Mouse (Mus musculus) hindbrain, embryonic 16.5 days (tissue): ENCODE results near the gene Afdn. TPM values are rescaled to one million over a fixed set of nuclear protein-coding genes. Genes with fewer than 3 reads are reported as not detected.

ENCODE experiments used
- ATAC-seq: fragments of 200-750 bp; cut with Nextera tagmentation; 2 replicates; pipeline ENCODE4 v1.8.0; 2017; ENCODE audit warnings: moderate TSS enrichment, moderate library complexity
- H3K27ac ChIP-seq: fragments of 300-500 bp; sonication (generic); 2 replicates; pipeline ENCODE4 v1.5.1; 2014; ENCODE audit warnings: low read depth, mild to moderate bottlenecking, control low read depth, low read length, moderate library complexity
- H3K27me3 ChIP-seq: fragments of 300-500 bp; sonication (generic); replicated peaks from 2 replicates; pipeline ENCODE4 v1.6.1; 2014; ENCODE audit warnings: low read length; ENCODE audit not compliant: control insufficient read depth, insufficient read depth
- H3K36me3 ChIP-seq: fragments of 300-500 bp; sonication (generic); 2 replicates; pipeline ENCODE4 v1.6.1; 2014; ENCODE audit warnings: mild to moderate bottlenecking, low read length, moderate library complexity, mixed read lengths; ENCODE audit not compliant: control insufficient read depth, insufficient read depth
- H3K4me1 ChIP-seq: fragments of 300-500 bp; sonication (generic); 2 replicates; pipeline ENCODE4 v1.6.1; 2014; ENCODE audit warnings: low read depth, low read length; ENCODE audit not compliant: control insufficient read depth, insufficient read depth
- H3K4me2 ChIP-seq: fragments of 300-500 bp; sonication (generic); 2 replicates; pipeline ENCODE4 v1.6.1; 2014; ENCODE audit warnings: mild to moderate bottlenecking, low read length, control low read depth, moderate library complexity
- H3K4me3 ChIP-seq: fragments of 300-500 bp; sonication (generic); 2 replicates; pipeline ENCODE4 v1.5.1; 2014; ENCODE audit warnings: mild to moderate bottlenecking, low read length, control low read depth, moderate library complexity
- H3K9ac ChIP-seq: fragments of 300-500 bp; sonication (generic); 2 replicates; pipeline ENCODE4 v1.6.1; 2014; ENCODE audit warnings: low read depth, mild to moderate bottlenecking, control low read depth, low read length, moderate library complexity
- H3K9me3 ChIP-seq: fragments of 300-500 bp; sonication (generic); 2 replicates; pipeline ENCODE4 v1.6.1; 2014; ENCODE audit warnings: mild to moderate bottlenecking, low read length, moderate library complexity; ENCODE audit not compliant: control insufficient read depth
- WGBS: fragments of 180-500 bp; shearing (Covaris S2); extraction: QIAGEN DNeasy Blood & Tissue Kit; methylation state at CpG from one replicate; pipeline ENCODE4 v1.1.7; 2014; 5-methylcytosine and 5-hydroxymethylcytosine counted together
- polyA plus RNA-seq: library from polyadenylated mRNA; unstranded; fragments of >200 nt; fragmentation: Nextera tagmentation; extraction: Ambion mirVana; gene quantifications from 2 replicates; pipeline ENCODE4 v1.2.1, GENCODE M21; 2015

Gene Afdn
- polyA plus RNA-seq, 1 experiment from 2014 or later = 78.5 TPM

DNA sequence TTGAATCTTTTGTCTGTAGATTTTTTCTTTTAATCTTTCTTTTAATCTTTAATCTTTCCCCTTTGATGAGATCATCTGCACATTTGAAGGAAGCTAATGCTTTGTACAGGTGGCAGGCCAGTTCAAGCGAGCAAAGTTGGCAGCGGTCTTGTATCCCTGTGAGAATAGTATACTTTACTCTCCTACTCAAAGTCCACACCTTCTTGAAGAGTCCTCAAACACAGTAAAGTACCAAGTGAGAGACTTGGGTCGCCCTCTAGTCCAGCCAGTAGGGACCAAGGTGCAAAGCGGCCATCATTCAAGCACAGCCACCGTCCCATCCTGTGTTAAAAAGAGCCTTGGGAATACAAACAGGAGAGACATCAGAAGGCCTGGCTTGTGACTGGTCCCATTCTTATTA lies 25.3 kb upstream of the Afdn start:
- H3K27me3 ChIP-seq = no peaks in the 10 kb centered on the region
- ATAC-seq = no peak
- WGBS = 89% methylated on average over 5 of the region's 5 CpGs
- no peak overlapping the region for H3K27ac ChIP-seq
- H3K4me3 ChIP-seq = no peak overlapping the region
- peaks cover 3% of the 10 kb centered on the region; the same call in 1 of the 2 replicates for H3K4me1 ChIP-seq
- no peaks in the 10 kb centered on the region for H3K9me3 ChIP-seq
- no peak overlapping the region for H3K4me2 ChIP-seq
- no peaks in the 10 kb centered on the region for H3K36me3 ChIP-seq
- H3K9ac ChIP-seq = no peak overlapping the region

DNA sequence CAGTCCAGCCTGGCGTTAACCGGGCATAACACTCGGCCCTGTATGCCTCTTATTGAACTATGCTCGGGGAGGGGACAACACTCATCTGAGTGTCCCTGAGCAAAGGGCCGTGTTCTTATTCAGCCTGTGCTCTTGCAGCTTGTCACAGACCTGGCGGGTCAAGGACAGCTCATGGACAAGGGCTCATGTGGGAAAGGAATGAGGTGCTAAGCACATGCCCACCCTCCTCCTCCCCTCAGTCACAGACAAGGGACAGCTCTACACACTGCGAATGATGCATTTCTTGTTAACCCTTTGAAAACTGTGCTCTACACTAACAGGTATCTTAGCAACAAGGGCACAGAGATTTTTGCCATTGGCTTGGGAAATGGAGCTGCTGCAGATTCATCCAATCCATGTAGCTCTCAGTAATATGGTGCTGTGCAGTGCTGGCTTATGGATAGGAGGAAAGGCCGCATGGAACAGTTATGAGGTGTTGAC lies 24.5 kb upstream of the Afdn start:
- ATAC-seq = peak; percentile 60; the same call in 1 of the 2 replicates

DNA sequence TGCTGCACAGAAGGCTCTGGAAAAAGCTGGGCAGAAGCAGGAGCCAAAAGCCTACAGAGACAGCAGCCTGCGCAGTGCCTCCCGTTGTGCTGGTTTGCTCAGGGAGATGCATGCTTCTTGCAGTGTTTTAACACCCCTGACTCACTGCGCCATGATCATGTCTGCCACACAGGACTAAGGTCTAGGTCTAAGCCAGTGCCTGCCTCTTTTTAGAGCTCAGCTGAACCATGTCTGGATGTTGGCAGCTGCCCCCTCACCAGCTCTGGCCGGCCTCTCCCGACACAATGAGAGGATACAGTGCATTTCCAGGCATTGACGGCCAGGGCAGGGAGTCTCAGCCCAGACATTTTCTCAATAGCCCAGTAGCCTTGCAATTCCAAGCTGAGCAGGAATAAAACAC lies 23.0 kb upstream of the Afdn start:
- Histone ChIP-seq H3K27me3 (no peaks in the 10 kb centered on the region), H3K4me3 (no peak overlapping the region), H3K9me3 (no peaks in the 10 kb centered on the region), H3K4me1 (peaks cover 3% of the 10 kb centered on the region), H3K9ac (no peak overlapping the region), H3K27ac (peak overlapping the region; percentile 14; the same call in 1 of the 2 replicates), H3K4me2 (no peak overlapping the region), H3K36me3 (no peaks in the 10 kb centered on the region)
- ATAC-seq = peak; percentile 35; the same call in 1 of the 2 replicates
- 53% methylated on average over 6 of the region's 6 CpGs for WGBS

More for the DNA sequence above, 24.5 kb upstream of the Afdn start:
- Histone ChIP-seq H3K27me3 (no peaks in the 10 kb centered on the region), H3K9me3 (no peaks in the 10 kb centered on the region), H3K9ac (no peak overlapping the region), H3K4me1 (peaks cover 3% of the 10 kb centered on the region; the same call in 1 of the 2 replicates), H3K4me2 (no peak overlapping the region), H3K27ac (no peak overlapping the region), H3K4me3 (no peak overlapping the region), H3K36me3 (no peaks in the 10 kb centered on the region)
- WGBS = 75% methylated on average over 8 of the region's 8 CpGs

DNA sequence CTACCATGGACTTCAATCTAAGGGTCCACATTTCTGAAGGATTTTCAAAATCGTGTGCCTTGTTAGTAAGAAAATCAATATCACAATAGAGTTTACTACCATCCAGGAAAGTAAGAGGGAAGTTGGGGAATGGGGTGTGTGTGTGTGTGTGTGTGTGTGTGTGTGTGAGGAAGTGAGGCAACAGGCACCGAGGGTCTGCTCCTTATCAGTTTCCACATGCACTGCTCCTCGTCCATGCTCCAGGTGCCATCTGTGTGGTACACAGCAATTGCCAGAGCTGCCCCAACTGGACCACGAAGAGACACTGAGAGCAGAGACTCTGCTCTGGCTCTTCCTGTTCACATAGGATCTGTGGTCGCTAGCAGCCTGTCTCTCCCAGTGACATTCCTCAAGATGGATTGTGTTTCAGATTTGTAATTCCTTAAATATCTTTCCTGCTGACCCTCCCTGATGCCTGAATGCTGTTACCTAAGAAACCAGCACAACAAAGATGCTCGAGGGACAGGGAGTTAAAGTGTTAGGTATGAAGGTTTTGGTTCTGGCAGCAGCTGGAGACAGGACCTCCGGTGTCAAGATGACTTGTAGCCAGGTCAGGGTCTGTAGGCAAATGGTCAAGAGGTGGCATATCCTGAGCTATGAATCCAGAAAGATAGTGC lies 22.1 kb upstream of the Afdn start:
- no peak for ATAC-seq
- peaks cover 3% of the 10 kb centered on the region for H3K4me1 ChIP-seq
- H3K4me2 ChIP-seq = no peak overlapping the region
- WGBS = 75% methylated on average over 7 of the region's 7 CpGs
- no peak overlapping the region for H3K27ac ChIP-seq
- H3K9ac ChIP-seq = no peak overlapping the region
- no peak overlapping the region for H3K4me3 ChIP-seq
- H3K27me3 ChIP-seq = no peaks in the 10 kb centered on the region
- H3K9me3 ChIP-seq = no peaks in the 10 kb centered on the region
- no peaks in the 10 kb centered on the region for H3K36me3 ChIP-seq

DNA sequence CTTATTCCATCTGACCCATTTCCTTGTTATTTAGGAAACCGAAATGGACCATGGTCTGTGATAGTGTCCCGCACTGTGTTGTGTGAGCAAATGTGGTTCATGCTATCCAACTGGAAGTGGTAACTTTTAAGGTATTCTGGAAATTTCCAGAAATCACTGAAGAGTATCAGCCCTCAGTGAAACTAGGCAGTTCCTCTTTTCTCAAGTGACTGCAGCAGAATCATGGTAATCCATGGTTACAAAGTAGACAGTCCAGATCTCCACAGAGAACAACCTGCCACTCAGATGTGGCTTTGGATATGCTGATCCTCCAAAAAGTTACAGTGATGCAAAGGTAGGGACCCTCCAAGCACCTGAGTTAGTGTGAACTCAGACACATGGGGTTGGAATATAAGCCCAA lies 21.4 kb upstream of the Afdn start:
- no peak overlapping the region for H3K4me2 ChIP-seq
- peaks cover 3% of the 10 kb centered on the region for H3K4me1 ChIP-seq
- no peak for ATAC-seq
- no peaks in the 10 kb centered on the region for H3K9me3 ChIP-seq
- H3K36me3 ChIP-seq = no peaks in the 10 kb centered on the region
- no peak overlapping the region for H3K27ac ChIP-seq
- no peak overlapping the region for H3K4me3 ChIP-seq
- H3K27me3 ChIP-seq = no peaks in the 10 kb centered on the region
- no peak overlapping the region for H3K9ac ChIP-seq
- WGBS = 93% methylated on average over 2 of the region's 2 CpGs

DNA sequence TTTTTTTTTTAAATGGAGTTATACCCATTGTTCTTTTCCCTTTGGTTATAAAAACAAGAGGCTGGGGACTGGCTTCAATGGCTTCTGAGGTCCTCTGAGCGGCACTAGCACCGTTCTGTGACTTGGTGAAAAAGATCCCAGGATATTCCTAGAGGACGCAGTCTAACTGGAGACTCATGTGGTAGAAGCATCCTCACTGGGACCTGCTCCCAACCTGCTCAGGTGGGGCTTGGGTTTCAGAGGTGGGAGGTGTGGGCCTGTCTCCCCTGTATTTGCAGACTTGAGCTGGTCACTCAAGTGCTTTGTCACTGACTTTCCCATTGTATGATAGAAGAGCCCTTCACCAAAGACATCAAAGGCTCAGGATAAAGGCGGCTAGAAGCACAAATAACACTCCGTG lies 20.4 kb upstream of the Afdn start:
- Histone ChIP-seq H3K36me3 (no peaks in the 10 kb centered on the region), H3K4me3 (no peak overlapping the region), H3K9me3 (no peaks in the 10 kb centered on the region), H3K4me1 (peaks cover 8% of the 10 kb centered on the region), H3K9ac (no peak overlapping the region), H3K27ac (no peak overlapping the region), H3K27me3 (no peaks in the 10 kb centered on the region), H3K4me2 (no peak overlapping the region)
- ATAC-seq = no peak
- WGBS = 75% methylated on average over 5 of the region's 5 CpGs

DNA sequence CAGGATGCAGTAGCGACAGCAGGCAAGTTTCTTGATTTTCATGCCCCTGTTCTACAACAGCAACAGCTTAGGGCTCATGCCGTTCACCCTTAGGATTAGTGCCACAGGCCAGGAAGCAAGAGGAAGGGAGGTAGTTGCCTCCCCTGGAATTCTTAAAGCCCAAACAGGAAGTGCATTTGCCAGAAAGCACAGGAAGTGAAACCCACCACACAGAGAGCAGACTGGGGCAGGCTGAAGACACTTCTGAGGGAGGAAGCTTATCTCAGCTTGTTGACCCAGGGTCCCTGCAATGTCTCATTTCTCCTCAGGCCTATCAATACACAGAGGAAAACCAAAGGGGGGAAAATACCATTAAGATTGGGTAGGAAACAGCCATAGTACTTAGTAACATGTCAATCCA lies 19.5 kb upstream of the Afdn start:
- Histone ChIP-seq H3K9me3 (no peaks in the 10 kb centered on the region), H3K4me2 (no peak overlapping the region), H3K36me3 (no peaks in the 10 kb centered on the region), H3K27ac (no peak overlapping the region), H3K9ac (no peak overlapping the region), H3K4me3 (no peak overlapping the region), H3K27me3 (no peaks in the 10 kb centered on the region), H3K4me1 (peaks cover 8% of the 10 kb centered on the region)
- no peak for ATAC-seq
- 52% methylated on average over 2 of the region's 2 CpGs for WGBS

DNA sequence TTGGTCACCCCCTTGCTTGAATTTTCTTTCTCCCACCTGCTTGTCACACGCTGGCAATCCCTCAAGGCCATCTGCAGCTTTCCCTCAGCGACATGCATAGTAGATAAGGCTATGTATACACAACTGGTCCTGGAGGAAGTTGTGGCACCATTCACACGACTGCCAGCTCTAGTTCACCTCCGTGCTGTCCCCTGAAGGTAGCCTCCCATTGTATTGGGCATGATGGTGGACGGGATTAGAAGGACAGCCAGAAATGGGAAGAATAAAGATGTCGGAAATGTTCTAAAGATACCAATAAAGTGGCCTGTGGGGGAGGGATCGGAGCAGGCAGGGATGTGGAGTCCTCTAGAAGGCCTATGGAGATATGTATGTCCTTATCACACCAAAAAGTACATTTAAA lies 18.7 kb upstream of the Afdn start:
- H3K9me3 ChIP-seq = no peaks in the 10 kb centered on the region
- ATAC-seq = no peak
- H3K36me3 ChIP-seq = no peaks in the 10 kb centered on the region
- H3K27me3 ChIP-seq = no peaks in the 10 kb centered on the region
- H3K27ac ChIP-seq = no peak overlapping the region
- WGBS = 90% methylated on average over 7 of the region's 7 CpGs
- H3K9ac ChIP-seq = no peak overlapping the region
- no peak overlapping the region for H3K4me2 ChIP-seq
- peaks cover 8% of the 10 kb centered on the region for H3K4me1 ChIP-seq
- no peak overlapping the region for H3K4me3 ChIP-seq

DNA sequence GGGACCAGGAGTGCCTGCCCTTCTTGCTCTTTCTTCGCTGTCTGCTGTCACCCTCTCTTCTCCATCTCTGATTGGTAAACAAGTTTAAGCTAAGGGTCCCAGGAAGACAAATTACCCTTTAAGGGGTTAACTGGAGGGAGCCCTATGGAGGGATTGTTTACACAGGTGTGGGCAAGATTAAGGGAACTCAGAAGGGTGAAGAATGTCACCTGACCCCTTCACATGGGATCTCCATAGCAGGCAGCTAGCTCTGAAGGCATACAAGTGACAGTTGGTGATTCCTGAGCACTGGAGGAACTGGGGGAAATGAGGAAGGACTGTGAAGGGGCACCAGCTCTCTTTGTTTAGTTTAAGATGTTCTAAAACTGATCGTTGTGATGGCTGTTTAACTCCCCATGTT lies 18.0 kb upstream of the Afdn start:
- Histone ChIP-seq H3K36me3 (no peaks in the 10 kb centered on the region), H3K9ac (no peak overlapping the region), H3K4me1 (peaks cover 8% of the 10 kb centered on the region), H3K9me3 (no peaks in the 10 kb centered on the region), H3K27ac (no peak overlapping the region), H3K4me3 (no peak overlapping the region), H3K4me2 (no peak overlapping the region), H3K27me3 (no peaks in the 10 kb centered on the region)
- 54% methylated on average over 2 of the region's 2 CpGs for WGBS
- ATAC-seq = no peak
